Mouse (Mus musculus) intestine, embryonic 16.5 days (tissue): ENCODE results near the gene Utp3. TPM values are rescaled to one million over a fixed set of nuclear protein-coding genes. Genes with fewer than 3 reads are reported as not detected.

Experiments
- ATAC-seq: fragments of 200-750 bp; cut with Nextera tagmentation; 2 replicates; pipeline ENCODE4 v1.8.0; 2017; ENCODE audit warnings: moderate TSS enrichment, moderate library complexity
- H3K27ac ChIP-seq: fragments of 300-500 bp; sonication (generic); 2 replicates; pipeline ENCODE4 v1.5.1; 2014; ENCODE audit warnings: mild to moderate bottlenecking, low read length
- H3K27me3 ChIP-seq: fragments of 300-500 bp; sonication (generic); replicated peaks from 2 replicates; pipeline ENCODE4 v1.6.1; 2014; ENCODE audit warnings: low read length, control low read depth, mixed read lengths; ENCODE audit not compliant: control insufficient read depth, insufficient read depth
- H3K36me3 ChIP-seq: fragments of 300-500 bp; sonication (generic); 2 replicates; pipeline ENCODE4 v1.6.1; 2014; ENCODE audit warnings: low read length, control low read depth; ENCODE audit not compliant: control insufficient read depth, insufficient read depth
- H3K4me1 ChIP-seq: fragments of 300-500 bp; sonication (generic); 2 replicates; pipeline ENCODE4 v1.6.1; 2014; ENCODE audit warnings: low read length, control low read depth, mixed read lengths; ENCODE audit not compliant: control insufficient read depth, insufficient read depth
- H3K4me2 ChIP-seq: fragments of 300-500 bp; sonication (generic); 2 replicates; pipeline ENCODE4 v1.6.1; 2014; ENCODE audit warnings: low read depth, low read length, control low read depth
- H3K4me3 ChIP-seq: fragments of 300-500 bp; sonication (generic); 2 replicates; pipeline ENCODE4 v1.5.1; 2014; ENCODE audit warnings: mild to moderate bottlenecking, low read length
- H3K9ac ChIP-seq: fragments of 300-500 bp; sonication (generic); 2 replicates; pipeline ENCODE4 v1.6.1; 2014; ENCODE audit warnings: low read depth, low read length
- H3K9me3 ChIP-seq: fragments of 300-500 bp; sonication (generic); 2 replicates; pipeline ENCODE4 v1.6.1; 2016; ENCODE audit warnings: low read length, control low read depth; ENCODE audit not compliant: control insufficient read depth
- WGBS: fragments of 180-500 bp; shearing (Covaris S2); extraction: QIAGEN DNeasy Blood & Tissue Kit; methylation state at CpG from one replicate; pipeline ENCODE4 v1.1.7; 2014; 5-methylcytosine and 5-hydroxymethylcytosine counted together
- polyA plus RNA-seq: library from polyadenylated mRNA; unstranded; fragments of >200 nt; fragmentation: Nextera tagmentation; extraction: Ambion mirVana; gene quantifications from 2 replicates; pipeline ENCODE4 v1.2.1, GENCODE M21; 2015

The Utp3 gene
- polyA plus RNA-seq, 1 experiment from 2014 or later, result 53.3 TPM

- Histone ChIP-seq H3K4me1 (peaks cover 19% of the 10 kb centered on the region), H3K27me3 (no peaks in the 10 kb centered on the region), H3K9ac (no peak overlapping the region), H3K4me3 (no peak overlapping the region), H3K27ac (peak overlapping the region; percentile 27; the same call in 1 of the 2 replicates), H3K36me3 (no peaks in the 10 kb centered on the region), H3K4me2 (no peak overlapping the region), H3K9me3 (no peaks in the 10 kb centered on the region)
- ATAC-seq, result peak; percentile 23
- 63% methylated on average over 7 of the region's 7 CpGs for WGBS
Measured at GRCm38 (mm10) chr5:88586407-88587174, 32.3 kb downstream of the Utp3 start.

- WGBS, result 39% methylated on average over 13 of the region's 13 CpGs
- H3K27ac ChIP-seq, result 0 out of 2 replicates have a peak overlapping the region, but pooled peaks have one; percentile 27
- H3K9ac ChIP-seq, result no peak overlapping the region
- ATAC-seq, result peak; percentile 95
- peak overlapping the region; percentile 26; the same call in 1 of the 2 replicates for H3K4me2 ChIP-seq
- no peaks in the 10 kb centered on the region for H3K27me3 ChIP-seq
- no peaks in the 10 kb centered on the region for H3K9me3 ChIP-seq
- no peaks in the 10 kb centered on the region for H3K36me3 ChIP-seq
- 0 out of 2 replicates have a peak overlapping the region, but pooled peaks have one; percentile 1 for H3K4me3 ChIP-seq
- peaks cover 19% of the 10 kb centered on the region for H3K4me1 ChIP-seq
Measured at GRCm38 (mm10) chr5:88587211-88587934, 33.1 kb downstream of the Utp3 start.

GRCm38 (mm10) chr5:88588481-88588880, 34.2 kb downstream of the Utp3 start:
- Histone ChIP-seq H3K9ac (no peak overlapping the region), H3K36me3 (no peaks in the 10 kb centered on the region), H3K4me1 (peaks cover 19% of the 10 kb centered on the region), H3K27ac (no peak overlapping the region), H3K4me3 (no peak overlapping the region), H3K27me3 (no peaks in the 10 kb centered on the region), H3K9me3 (no peaks in the 10 kb centered on the region), H3K4me2 (no peak overlapping the region)
- no peak for ATAC-seq
- WGBS, result 54% methylated on average over 5 of the region's 5 CpGs

GRCm38 (mm10) chr5:88593421-88594172, 39.3 kb downstream of the Utp3 start:
- Histone ChIP-seq H3K4me3 (peak overlapping the region; percentile 39), H3K9me3 (no peaks in the 10 kb centered on the region), H3K4me1 (no peaks in the 10 kb centered on the region; the same call in 1 of the 2 replicates), H3K9ac (peak overlapping the region; percentile 49), H3K27me3 (no peaks in the 10 kb centered on the region), H3K36me3 (no peaks in the 10 kb centered on the region), H3K27ac (peak overlapping the region; percentile 89), H3K4me2 (peak overlapping the region; percentile 21)
- 56% methylated on average over 13 of the region's 13 CpGs for WGBS
- ATAC-seq, result peak; percentile 93

GRCm38 (mm10) chr5:88594173-88594569, 39.9 kb downstream of the Utp3 start:
- H3K9me3 ChIP-seq, result no peaks in the 10 kb centered on the region
- WGBS, result 66% methylated on average over 7 of the region's 7 CpGs
- no peaks in the 10 kb centered on the region; the same call in 1 of the 2 replicates for H3K4me1 ChIP-seq
- H3K9ac ChIP-seq, result peak overlapping the region; percentile 49; the same call in 1 of the 2 replicates
- H3K27me3 ChIP-seq, result no peaks in the 10 kb centered on the region
- H3K4me2 ChIP-seq, result peak overlapping the region; percentile 21
- peak overlapping the region; percentile 89 for H3K27ac ChIP-seq
- no peaks in the 10 kb centered on the region for H3K36me3 ChIP-seq
- peak; percentile 78 for ATAC-seq
- H3K4me3 ChIP-seq, result peak overlapping the region; percentile 39

- no peak overlapping the region for H3K27ac ChIP-seq
- H3K36me3 ChIP-seq, result no peaks in the 10 kb centered on the region
- WGBS, result 64% methylated on average over 5 of the region's 5 CpGs
Measured at GRCm38 (mm10) chr5:88595537-88596455, 41.5 kb downstream of the Utp3 start.

GRCm38 (mm10) chr5:88598961-88599360, 44.7 kb downstream of the Utp3 start:
- no peak overlapping the region for H3K4me3 ChIP-seq
- no peak overlapping the region for H3K4me2 ChIP-seq
- no peaks in the 10 kb centered on the region for H3K27me3 ChIP-seq
- 93% methylated on average over 6 of the region's 6 CpGs for WGBS
- no peak overlapping the region for H3K9ac ChIP-seq
- no peaks in the 10 kb centered on the region; the same call in 1 of the 2 replicates for H3K4me1 ChIP-seq
- no peaks in the 10 kb centered on the region for H3K9me3 ChIP-seq
- H3K36me3 ChIP-seq, result no peaks in the 10 kb centered on the region
- H3K27ac ChIP-seq, result no peak overlapping the region
- no peak for ATAC-seq

More at GRCm38 (mm10) chr5:88595537-88596455, 41.5 kb downstream of the Utp3 start:
- H3K9ac ChIP-seq, result no peak overlapping the region
- H3K4me3 ChIP-seq, result no peak overlapping the region
- ATAC-seq, result no peak
- no peaks in the 10 kb centered on the region for H3K9me3 ChIP-seq
- H3K4me2 ChIP-seq, result no peak overlapping the region; the same call in 1 of the 2 replicates
- no peaks in the 10 kb centered on the region for H3K27me3 ChIP-seq
- no peaks in the 10 kb centered on the region; the same call in 1 of the 2 replicates for H3K4me1 ChIP-seq

GRCm38 (mm10) chr5:88602030-88602429, 47.8 kb downstream of the Utp3 start:
- H3K27ac ChIP-seq, result no peak overlapping the region
- H3K4me1 ChIP-seq, result no peaks in the 10 kb centered on the region
- ATAC-seq, result no peak
- H3K4me2 ChIP-seq, result no peak overlapping the region
- H3K36me3 ChIP-seq, result no peaks in the 10 kb centered on the region
- 75% methylated on average over 2 of the region's 2 CpGs for WGBS
- no peaks in the 10 kb centered on the region for H3K27me3 ChIP-seq
- no peaks in the 10 kb centered on the region for H3K9me3 ChIP-seq
- no peak overlapping the region for H3K4me3 ChIP-seq
- H3K9ac ChIP-seq, result no peak overlapping the region
